Mouse (Mus musculus) inflammation-experienced regulatory T-cells (primary cell): Measurements from ENCODE around the gene Myf5. TPM values are rescaled to one million over a fixed set of nuclear protein-coding genes. Genes with fewer than 3 reads are reported as not detected.

Experiments
- polyA plus RNA-seq, 2 experiments: library from polyadenylated mRNA; unstranded; fragments of 100-300 nt; shearing (Covaris generic); gene quantifications; one replicate each; pipeline ENCODE4 v1.2.1; 2017

The Myf5 gene
- polyA plus RNA-seq: under 1 TPM in 1 of 2 experiments, not detected in 1; 0.17 TPM

DNA sequence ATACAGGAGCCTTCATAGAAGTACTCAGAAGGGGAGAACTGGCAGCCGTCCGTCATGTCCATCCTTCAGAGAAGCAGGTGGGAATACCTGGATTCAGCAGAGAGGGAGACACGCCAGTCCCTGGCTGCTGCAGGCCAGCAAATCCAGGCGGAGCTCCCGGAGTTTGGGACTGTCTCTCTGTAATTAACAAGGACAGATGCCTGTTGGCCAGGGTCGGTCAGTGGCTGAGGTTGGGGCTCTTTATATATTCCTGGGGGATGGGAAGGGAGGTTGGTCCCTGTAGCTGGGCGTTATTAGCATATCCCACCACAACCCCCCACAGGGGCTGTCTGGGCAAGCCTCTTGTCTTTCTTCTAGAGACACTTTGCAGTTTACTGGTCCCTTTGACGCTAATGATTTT, at the start of gene Myf5:
Gene Myf5 (minus strand): TSS at position 265 of the 400 bp plus-strand sequence.

DNA sequence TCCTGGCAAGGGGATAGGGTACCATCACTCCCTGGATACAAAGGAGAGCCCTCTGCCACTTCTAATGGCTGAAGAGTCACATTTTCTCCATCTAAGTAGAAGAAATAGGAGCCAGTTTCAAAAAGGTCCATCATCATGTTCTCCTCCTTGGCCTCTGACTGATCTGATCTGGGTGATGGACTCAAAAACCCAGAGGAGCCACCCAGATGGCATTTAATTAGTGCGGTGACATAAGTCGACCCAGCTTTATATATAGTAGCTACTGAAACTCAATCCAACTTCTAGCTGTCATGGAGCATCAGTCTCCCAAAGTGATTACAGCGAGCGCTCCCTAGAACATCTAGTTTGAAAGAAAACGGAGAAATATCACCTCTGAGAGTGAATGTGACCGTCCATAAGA, 8.6 kb upstream of the Myf5 start, which contains the start of gene Myf6:
Gene Myf6 (minus strand): TSS at position 170 of the 400 bp plus-strand sequence.

Other genes with a start within 250 kb of the Myf5 start
- gene Lin7a, start 214.4 kb downstream of the Myf5 start, polyA plus RNA-seq: under 1 TPM; 0.17 to 0.98 TPM
- 1 to 10 TPM in 1 of 2 experiments, not detected in 1; 1.1 TPM for gene Myf6, start 8.6 kb upstream of the Myf5 start, polyA plus RNA-seq
- gene Ptprq, start 233.9 kb upstream of the Myf5 start, polyA plus RNA-seq: under 1 TPM in 1 of 2 experiments, not detected in 1; 0.04 TPM